Mouse (Mus musculus): ENCODE results near the gene Tcte2. TPM values are rescaled to one million over a fixed set of nuclear protein-coding genes. Genes with fewer than 3 reads are reported as not detected.

Tcte2 gene
- polyA plus RNA-seq, 1 experiment from 2014 or later = 3.4 TPM

DNA sequence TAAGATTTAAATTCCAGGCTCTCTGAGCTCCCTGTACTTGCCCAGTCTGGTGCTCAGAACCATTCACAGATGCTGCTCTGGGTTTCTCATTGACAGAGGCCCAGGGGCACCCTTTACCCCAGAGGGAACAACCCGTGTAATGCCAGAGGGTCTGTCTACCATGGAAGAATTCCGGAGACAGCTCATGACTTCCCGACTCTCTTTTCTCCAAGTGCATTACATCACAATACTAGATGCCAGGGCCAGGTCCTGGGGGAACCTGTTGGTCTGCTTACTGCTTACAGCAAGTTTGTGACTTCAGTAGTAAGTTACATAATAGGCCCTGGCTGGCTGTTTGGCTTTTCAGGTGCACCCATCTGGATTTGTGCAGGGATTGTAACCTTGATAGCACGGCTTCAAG is 47.0 kb downstream of the Tcte2 start:
- no peak for ATAC-seq (ENCODE audit: insufficient number of reproducible peaks, low FRiP score, low TSS enrichment, low read depth)
- Histone ChIP-seq H3K27me3 (no peaks in the 10 kb centered on the region), H3K4me2 (no peak overlapping the region), H3K9ac (no peak overlapping the region), H3K36me3 (no peaks in the 10 kb centered on the region), H3K4me3 (no peak overlapping the region), H3K9me3 (no peaks in the 10 kb centered on the region), H3K4me1 (no peaks in the 10 kb centered on the region), H3K27ac (peak overlapping the region; percentile 40; the same call in 1 of the 2 replicates)
- WGBS = 43% methylated on average over 4 of the region's 4 CpGs

DNA sequence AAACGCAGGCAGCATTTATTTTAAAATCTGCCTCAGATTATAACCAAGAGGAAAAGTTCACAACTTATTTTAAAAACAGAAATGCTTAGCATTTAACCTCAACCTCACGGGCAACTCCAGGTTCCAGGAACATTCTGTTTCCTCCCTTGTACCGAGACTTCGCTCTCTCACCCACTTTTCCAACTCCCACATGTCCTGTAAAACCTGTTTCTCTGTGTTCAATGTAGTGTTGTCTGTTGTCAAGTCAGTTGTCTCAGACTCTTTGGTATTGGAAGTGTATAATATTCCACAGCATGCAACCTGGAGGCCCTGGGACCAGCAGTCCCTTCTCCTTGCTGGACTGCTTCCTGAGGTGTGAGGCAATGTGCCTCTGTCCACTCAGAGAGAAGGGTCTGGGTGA is 47.5 kb downstream of the Tcte2 start:
- Histone ChIP-seq H3K9ac (no peak overlapping the region), H3K4me2 (no peak overlapping the region), H3K36me3 (no peaks in the 10 kb centered on the region), H3K4me3 (no peak overlapping the region), H3K9me3 (no peaks in the 10 kb centered on the region), H3K27me3 (no peaks in the 10 kb centered on the region), H3K4me1 (no peaks in the 10 kb centered on the region), H3K27ac (peak overlapping the region; percentile 40; the same call in 1 of the 2 replicates)
- 70% methylated on average over 4 of the region's 4 CpGs for WGBS
- no peak for ATAC-seq (ENCODE audit: insufficient number of reproducible peaks, low FRiP score, low TSS enrichment, low read depth)

DNA sequence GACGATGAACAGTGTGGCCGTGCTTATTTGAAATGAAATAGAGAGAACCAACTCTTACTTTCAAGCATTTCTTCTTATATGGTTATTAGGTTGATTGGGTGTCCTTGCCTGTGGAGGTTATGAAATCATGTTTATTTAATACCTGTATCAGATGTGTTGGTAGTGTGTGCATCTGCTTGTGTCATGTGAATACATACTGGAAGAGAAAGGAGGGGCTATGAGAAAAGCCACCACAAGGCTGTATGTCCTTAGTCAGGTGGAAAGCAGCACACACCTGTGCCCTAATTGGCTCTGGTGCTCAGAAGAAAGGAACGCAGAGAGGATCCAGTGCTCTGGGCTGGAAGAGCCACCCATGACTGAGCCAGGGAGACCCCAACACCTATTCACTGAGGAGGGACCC is 49.1 kb downstream of the Tcte2 start:
- H3K9ac ChIP-seq = no peak overlapping the region
- no peaks in the 10 kb centered on the region for H3K36me3 ChIP-seq
- no peak overlapping the region for H3K27ac ChIP-seq
- H3K4me3 ChIP-seq = no peak overlapping the region
- H3K4me1 ChIP-seq = no peaks in the 10 kb centered on the region
- no peak for ATAC-seq (ENCODE audit: insufficient number of reproducible peaks, low FRiP score, low TSS enrichment, low read depth)
- H3K27me3 ChIP-seq = no peaks in the 10 kb centered on the region
- no peaks in the 10 kb centered on the region for H3K9me3 ChIP-seq
- no peak overlapping the region for H3K4me2 ChIP-seq
- WGBS = 88% methylated on average over 3 of the region's 3 CpGs

DNA sequence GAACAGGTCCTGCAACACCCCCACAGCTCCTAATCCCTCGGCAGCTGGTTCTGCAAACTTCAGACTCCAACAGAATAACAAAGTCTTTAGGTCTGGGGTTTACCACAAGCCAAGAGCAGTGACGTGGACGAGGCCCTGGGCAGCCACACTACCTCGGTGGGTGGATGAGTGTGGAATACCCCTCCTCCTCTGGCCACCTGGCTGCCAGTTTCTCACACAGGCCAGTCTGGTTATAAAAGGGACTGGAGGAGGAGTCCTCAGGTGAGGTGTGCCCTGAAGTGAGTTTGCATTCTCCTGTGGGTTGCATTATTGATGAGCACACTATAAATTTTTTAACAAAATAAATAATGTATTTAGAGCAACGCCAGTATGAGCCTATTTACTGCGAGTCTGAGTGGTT is 49.5 kb downstream of the Tcte2 start:
- no peaks in the 10 kb centered on the region for H3K4me1 ChIP-seq
- no peak overlapping the region for H3K9ac ChIP-seq
- H3K27me3 ChIP-seq = no peaks in the 10 kb centered on the region
- no peaks in the 10 kb centered on the region for H3K36me3 ChIP-seq
- H3K4me3 ChIP-seq = no peak overlapping the region
- H3K27ac ChIP-seq = no peak overlapping the region
- 54% methylated on average over 6 of the region's 6 CpGs for WGBS
- no peak for ATAC-seq (ENCODE audit: insufficient number of reproducible peaks, low FRiP score, low TSS enrichment, low read depth)
- H3K4me2 ChIP-seq = no peak overlapping the region
- H3K9me3 ChIP-seq = no peaks in the 10 kb centered on the region

DNA sequence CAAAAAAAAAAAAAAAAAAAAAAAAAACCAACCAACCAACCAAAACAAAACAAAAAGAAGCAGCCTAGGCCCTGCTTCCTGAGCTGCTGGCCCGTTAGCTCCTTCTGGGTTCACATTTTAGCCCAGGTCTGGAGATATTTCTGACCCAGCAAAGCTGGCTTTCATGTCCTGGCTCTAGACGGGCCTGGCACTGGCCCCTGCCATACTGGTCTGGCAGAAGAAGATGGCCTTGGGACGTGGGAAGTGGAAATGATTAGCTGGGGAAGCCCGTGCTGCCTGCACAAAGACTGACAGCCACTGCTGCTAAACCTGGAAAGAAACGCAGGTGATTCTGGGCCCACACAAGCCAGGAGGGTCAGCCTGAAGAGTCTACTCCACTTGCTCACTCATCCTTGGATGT is 50.5 kb downstream of the Tcte2 start:
- Histone ChIP-seq H3K36me3 (no peaks in the 10 kb centered on the region), H3K4me2 (no peak overlapping the region), H3K4me3 (no peak overlapping the region), H3K27me3 (no peaks in the 10 kb centered on the region), H3K9ac (no peak overlapping the region), H3K9me3 (no peaks in the 10 kb centered on the region), H3K27ac (no peak overlapping the region), H3K4me1 (no peaks in the 10 kb centered on the region)
- ATAC-seq (ENCODE audit: insufficient number of reproducible peaks, low FRiP score, low TSS enrichment, low read depth) = no peak
- WGBS = 66% methylated on average over 5 of the region's 5 CpGs

DNA sequence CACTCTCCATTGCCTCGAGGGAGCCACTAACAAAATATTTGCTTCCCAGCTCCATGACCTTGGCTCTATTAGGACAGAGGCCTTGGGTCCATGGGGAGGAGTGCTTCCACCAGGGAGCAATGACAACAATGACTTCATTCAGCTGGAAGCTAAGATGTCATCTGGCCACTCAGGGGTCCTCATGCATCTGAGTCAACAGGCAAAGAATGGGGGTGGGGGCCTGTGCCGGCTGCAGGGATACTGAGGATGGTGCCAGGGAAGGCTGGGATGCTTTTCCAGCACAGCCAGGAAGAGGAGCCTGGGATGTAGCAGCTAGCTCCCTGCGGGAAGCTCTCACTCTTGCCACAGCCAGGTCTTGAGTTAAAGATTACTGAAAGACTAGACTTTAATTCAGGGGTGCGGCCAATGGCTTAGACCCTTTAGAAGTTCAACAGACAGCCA is 56.1 kb downstream of the Tcte2 start:
- Histone ChIP-seq H3K27me3 (no peaks in the 10 kb centered on the region), H3K9me3 (no peaks in the 10 kb centered on the region), H3K4me2 (no peak overlapping the region), H3K4me3 (no peak overlapping the region), H3K27ac (no peak overlapping the region), H3K36me3 (no peaks in the 10 kb centered on the region), H3K4me1 (peaks cover 13% of the 10 kb centered on the region), H3K9ac (no peak overlapping the region)
- WGBS = 62% methylated on average over 4 of the region's 4 CpGs
- ATAC-seq (ENCODE audit: insufficient number of reproducible peaks, low FRiP score, low TSS enrichment, low read depth) = no peak

DNA sequence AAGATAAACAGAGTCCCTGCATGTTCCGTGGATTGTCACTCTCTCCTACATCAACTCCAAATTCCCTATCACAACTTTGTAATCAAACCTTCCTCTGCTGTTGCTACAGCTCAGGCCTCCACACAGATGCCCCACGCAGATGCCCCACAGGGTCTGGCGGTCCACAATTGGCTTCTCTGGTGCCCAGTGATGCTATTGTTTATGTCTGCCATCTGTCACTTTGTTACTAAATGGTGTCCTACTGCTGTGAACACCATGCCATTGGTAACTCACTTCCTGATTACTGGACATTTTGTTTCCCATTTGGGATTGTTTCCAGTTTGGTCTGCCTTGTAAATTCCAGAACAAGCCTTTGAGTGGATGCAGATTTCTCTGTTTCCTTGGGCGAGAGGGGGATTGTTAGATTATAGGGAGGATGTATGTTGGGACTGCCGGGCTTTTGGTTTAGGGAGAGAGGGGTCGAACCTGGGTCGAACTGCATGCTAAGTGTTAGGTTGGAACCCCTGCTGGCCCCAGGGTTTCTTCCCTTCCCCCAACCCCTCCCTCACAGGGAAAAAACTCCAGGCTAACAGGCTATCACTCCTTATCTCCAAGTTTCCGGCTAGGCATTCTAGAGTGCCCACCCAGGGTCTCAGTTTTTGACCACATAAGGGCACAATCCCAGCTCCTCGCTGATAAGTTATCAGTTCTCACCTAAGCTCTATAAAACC is 57.9 kb downstream of the Tcte2 start:
- no peak overlapping the region; the same call in none of the 2 replicates for H3K27ac ChIP-seq
- no peak for ATAC-seq (ENCODE audit: insufficient number of reproducible peaks, low FRiP score, low TSS enrichment, low read depth)
- H3K4me3 ChIP-seq = no peak overlapping the region
- peaks cover 24% of the 10 kb centered on the region for H3K4me1 ChIP-seq
- WGBS = 26% methylated on average over 9 of the region's 9 CpGs
- no peaks in the 10 kb centered on the region for H3K36me3 ChIP-seq
- no peak overlapping the region for H3K4me2 ChIP-seq
- no peak overlapping the region for H3K9ac ChIP-seq
- H3K27me3 ChIP-seq = no peaks in the 10 kb centered on the region
- H3K9me3 ChIP-seq = no peaks in the 10 kb centered on the region

DNA sequence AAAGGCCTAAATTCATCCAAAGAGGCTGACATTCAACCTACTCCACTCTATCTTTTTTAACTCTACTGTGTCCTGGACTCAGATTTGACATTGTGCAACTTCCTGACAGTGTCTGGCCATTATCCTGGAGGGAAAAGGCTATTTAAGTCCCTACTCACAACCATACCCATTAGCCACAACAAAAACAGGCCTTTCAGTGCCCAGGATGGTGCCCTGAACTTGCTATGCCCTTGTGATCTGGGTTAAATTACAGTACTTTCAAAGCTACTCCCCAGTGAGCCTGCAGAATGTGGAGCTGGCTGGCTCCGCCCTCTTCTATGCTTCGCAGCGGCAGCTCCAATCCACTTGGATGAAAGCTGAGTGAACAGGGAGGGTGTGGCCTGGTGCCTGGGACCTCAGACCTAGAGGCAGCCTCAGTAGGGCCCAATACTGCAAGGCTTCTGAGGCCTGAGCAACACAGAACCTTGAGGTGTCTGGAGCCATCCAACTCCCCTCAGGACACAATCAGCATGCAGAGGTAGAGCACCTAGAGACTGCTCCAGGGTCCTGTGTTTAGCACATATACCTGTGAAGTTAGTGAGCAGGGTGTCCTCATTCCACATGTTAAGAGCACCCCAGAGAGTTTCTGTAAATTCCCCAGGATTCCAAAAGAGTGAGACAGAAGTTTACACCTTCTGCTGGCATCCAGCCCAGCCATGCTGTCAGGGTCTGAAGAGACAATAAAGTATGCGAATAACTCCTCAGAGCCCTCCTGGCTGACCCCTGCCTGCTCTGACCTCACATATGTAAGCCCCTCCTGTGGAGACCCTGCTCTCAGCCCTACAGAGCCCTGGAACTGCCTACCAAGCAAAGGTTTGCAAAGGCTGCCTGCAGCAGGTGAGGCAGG is 61.3 kb downstream of the Tcte2 start:
- Histone ChIP-seq H3K9me3 (no peaks in the 10 kb centered on the region), H3K4me3 (no peak overlapping the region), H3K27me3 (no peaks in the 10 kb centered on the region), H3K4me2 (no peak overlapping the region), H3K27ac (peak overlapping the region; percentile 70), H3K4me1 (peaks cover 21% of the 10 kb centered on the region), H3K36me3 (no peaks in the 10 kb centered on the region), H3K9ac (no peak overlapping the region)
- ATAC-seq (ENCODE audit: insufficient number of reproducible peaks, low FRiP score, low TSS enrichment, low read depth) = peak; percentile 52
- 12% methylated on average over 4 of the region's 4 CpGs for WGBS

DNA sequence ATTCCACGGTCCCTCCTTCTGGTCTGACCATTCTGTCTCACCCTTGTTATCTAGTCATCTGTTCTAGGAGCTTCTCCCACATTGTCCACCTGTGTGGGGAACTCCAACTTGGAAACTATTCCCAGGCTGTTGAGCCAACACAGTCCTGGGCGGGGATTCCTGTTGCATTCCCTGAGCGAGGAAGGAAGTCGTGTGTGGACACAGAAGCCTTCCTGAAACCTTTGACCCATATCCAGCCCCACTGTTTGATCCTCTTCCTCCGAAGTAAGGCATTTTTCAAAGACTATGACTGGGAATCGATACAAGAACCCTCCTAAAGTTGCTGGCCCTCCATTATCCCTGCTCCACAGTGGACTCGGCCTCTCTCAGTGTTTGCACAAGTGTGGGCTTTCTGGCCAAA is 61.9 kb downstream of the Tcte2 start:
- Histone ChIP-seq H3K9me3 (no peaks in the 10 kb centered on the region), H3K36me3 (no peaks in the 10 kb centered on the region), H3K9ac (no peak overlapping the region), H3K4me3 (no peak overlapping the region), H3K4me2 (no peak overlapping the region), H3K27me3 (no peaks in the 10 kb centered on the region), H3K4me1 (peaks cover 20% of the 10 kb centered on the region), H3K27ac (peak overlapping the region; percentile 70)
- ATAC-seq (ENCODE audit: insufficient number of reproducible peaks, low FRiP score, low TSS enrichment, low read depth) = no peak
- 72% methylated on average over 7 of the region's 7 CpGs for WGBS

DNA sequence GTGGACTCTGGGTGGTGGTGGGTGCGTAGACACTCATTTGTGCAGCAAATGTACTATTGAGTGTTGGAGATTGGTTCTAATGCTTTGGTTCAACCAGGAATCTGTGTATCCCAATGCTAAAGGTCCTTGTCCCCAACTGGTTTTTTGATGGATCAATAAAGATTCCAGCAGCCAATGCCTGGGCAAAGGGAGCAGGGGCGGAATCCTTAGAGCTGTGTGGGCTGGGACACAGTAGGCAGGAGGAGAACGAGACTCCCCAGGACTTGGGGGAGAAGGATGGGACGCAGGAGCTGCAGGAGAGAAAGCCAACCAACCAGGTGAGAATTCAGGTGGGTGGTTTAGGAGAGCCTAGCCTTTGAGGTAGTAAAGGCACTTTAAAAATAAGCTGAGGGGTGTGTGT is 63.4 kb downstream of the Tcte2 start:
- H3K9me3 ChIP-seq = no peaks in the 10 kb centered on the region
- no peak for ATAC-seq (ENCODE audit: insufficient number of reproducible peaks, low FRiP score, low TSS enrichment, low read depth)
- no peak overlapping the region for H3K4me3 ChIP-seq
- WGBS = 80% methylated on average over 4 of the region's 4 CpGs
- H3K4me1 ChIP-seq = peaks cover 19% of the 10 kb centered on the region
- H3K27me3 ChIP-seq = no peaks in the 10 kb centered on the region
- no peaks in the 10 kb centered on the region for H3K36me3 ChIP-seq
- no peak overlapping the region for H3K4me2 ChIP-seq
- no peak overlapping the region for H3K9ac ChIP-seq
- no peak overlapping the region for H3K27ac ChIP-seq

DNA sequence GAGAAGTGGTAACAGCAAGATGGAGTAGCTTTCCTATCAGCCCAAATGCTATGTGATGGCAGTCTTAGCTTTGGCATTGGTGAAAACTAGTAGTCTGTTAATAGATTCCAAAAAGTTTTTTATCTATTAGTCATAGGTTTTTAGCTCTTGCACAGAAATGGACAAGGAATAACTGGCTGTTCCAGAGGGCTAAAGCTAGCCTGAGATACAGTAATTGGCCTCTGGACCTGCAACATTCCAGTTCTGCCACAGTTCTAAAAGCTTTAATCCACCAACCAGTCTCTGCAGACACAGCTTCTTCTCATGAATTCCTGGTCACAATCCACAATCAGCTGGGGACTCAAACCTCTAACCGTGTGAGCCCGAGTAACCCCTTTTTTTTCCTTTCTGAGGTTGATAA is 64.0 kb downstream of the Tcte2 start:
- no peak for ATAC-seq (ENCODE audit: insufficient number of reproducible peaks, low FRiP score, low TSS enrichment, low read depth)
- no peaks in the 10 kb centered on the region for H3K27me3 ChIP-seq
- 61% methylated on average over 2 of the region's 2 CpGs for WGBS

DNA sequence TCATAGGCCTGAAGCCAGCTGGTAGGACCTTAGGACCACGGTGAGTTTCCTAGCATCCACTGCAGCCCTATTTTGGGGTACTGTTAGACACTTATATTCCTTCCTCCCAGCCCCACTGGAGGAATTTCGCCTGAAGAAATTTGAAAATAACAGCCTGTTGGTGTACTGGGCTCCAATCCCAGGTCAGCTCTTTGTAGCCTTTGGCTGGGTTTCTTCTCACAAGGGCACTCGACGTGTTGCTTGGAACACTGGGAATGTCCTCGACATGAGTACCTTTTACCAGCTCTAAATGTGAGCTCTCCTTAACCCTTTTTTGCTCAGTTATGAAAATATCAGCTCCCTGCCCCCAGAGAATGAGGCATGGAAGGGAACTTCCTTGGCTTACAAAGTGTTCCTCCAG is 65.7 kb downstream of the Tcte2 start:
- Histone ChIP-seq H3K4me1 (peaks cover 17% of the 10 kb centered on the region), H3K36me3 (no peaks in the 10 kb centered on the region), H3K27ac (no peak overlapping the region), H3K9ac (no peak overlapping the region), H3K27me3 (no peaks in the 10 kb centered on the region), H3K4me3 (no peak overlapping the region), H3K9me3 (no peaks in the 10 kb centered on the region), H3K4me2 (no peak overlapping the region)
- 57% methylated on average over 5 of the region's 5 CpGs for WGBS
- ATAC-seq (ENCODE audit: insufficient number of reproducible peaks, low FRiP score, low TSS enrichment, low read depth) = no peak

More for the DNA sequence above, 64.0 kb downstream of the Tcte2 start:
- H3K4me1 ChIP-seq = peaks cover 19% of the 10 kb centered on the region
- no peaks in the 10 kb centered on the region for H3K36me3 ChIP-seq
- no peak overlapping the region for H3K4me3 ChIP-seq
- no peaks in the 10 kb centered on the region for H3K9me3 ChIP-seq
- no peak overlapping the region for H3K9ac ChIP-seq
- H3K27ac ChIP-seq = no peak overlapping the region
- no peak overlapping the region for H3K4me2 ChIP-seq
